Mouse (Mus musculus): ENCODE measurements around the gene Wnt7a.

Gene Wnt7a

DNA sequence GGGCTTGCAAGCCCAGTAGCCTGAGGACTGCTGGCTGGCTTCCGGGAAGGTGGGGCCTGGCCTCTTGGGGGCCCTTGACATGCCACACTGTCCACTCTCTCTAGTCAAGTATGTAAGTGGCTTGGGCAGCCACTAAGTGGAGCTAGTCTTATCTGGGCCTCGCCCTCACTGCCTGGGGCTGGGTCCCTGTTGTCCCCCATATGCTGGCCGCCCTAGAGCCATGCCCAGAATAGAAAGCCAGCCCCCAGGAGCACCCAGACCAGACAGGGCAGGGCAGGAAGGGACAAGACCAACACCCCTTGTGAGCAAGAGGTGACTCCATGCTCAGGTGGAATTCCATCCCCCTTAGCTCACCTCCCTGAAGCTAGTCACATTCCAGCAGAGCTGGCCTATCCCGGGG, 22.0 kb downstream of the Wnt7a start:
- DNase-seq (ENCODE audit: low spot score in 2 of 2) = no peak

DNA sequence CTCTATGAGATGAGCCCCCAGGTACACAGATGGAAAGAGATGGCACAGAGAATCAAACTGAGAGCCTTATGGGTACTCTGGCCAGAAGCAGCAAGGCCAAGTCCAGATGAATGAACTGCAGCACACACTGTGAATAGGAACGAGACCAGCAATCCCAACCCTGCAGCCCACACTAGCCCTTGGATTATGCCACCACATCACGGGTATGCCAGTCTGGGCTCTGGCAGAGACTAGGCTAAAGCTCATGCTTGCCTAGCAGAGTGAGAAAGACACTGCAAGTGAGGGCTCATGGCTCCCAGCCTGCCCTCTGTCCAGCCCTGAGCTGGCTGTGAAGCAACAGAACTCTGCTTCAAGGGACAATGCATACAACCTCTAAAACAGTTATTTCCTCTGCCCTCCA, 26.7 kb downstream of the Wnt7a start:
- DNase-seq (ENCODE audit: low spot score in 2 of 2) = no peak

DNA sequence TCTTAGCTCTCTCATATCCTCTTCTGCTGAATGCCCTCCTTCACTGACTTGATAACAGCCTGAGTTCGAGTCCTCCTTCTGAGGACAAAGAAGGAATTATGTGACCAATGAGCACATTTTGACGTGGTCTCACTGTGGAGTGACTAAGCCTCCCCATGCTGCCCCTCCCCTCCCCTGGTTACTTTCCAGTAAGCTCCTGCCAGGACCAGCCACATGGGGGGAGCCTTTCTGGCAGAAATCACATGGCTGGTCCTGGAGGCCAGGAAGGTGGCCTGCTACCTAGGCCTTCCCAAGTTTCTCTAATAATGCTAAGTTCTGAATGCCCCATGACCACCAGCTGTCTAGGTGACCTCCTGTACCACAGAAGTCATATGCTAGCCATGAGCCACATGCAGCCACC, 27.3 kb downstream of the Wnt7a start:
- DNase-seq (ENCODE audit: low spot score in 2 of 2) = no peak

DNA sequence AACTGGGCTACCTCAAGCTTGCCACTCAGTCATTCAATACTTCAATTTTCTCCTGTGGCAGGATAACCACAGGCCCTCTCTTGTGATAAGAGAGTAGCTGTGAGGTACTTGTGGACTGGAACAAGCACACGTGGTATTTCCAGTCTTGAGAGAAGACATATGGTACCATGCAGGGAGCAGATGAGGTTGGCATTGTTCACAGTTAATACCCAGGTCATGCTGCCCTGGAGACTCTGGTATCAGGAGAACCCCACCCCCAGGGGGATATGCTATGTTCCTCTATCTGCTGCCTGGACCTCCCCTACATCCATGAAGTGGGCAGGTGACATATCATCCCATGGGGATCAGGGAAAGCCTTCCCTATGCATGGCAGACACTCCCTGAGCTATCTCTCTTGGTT, 27.9 kb downstream of the Wnt7a start:
- no peak for DNase-seq (ENCODE audit: low spot score in 2 of 2)

DNA sequence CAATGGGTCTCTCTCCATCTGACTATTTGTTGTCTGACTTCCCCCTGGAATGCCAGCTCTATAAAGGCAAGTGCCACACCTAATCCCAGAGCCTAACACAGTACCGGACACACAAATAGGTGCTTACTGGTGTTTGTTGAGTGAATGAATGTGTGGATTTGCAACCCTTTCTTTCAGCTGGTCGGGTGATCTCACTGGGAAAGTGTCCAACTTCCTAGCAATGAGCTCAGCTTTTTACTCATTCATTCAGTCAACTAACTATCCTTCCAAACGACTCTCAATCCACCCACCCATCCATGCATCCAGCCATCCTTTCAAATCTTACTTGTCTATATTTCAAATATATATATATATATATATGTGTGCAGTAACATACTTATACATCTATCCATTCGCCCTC, 31.3 kb downstream of the Wnt7a start:
- no peak for DNase-seq (ENCODE audit: low spot score in 2 of 2)

DNA sequence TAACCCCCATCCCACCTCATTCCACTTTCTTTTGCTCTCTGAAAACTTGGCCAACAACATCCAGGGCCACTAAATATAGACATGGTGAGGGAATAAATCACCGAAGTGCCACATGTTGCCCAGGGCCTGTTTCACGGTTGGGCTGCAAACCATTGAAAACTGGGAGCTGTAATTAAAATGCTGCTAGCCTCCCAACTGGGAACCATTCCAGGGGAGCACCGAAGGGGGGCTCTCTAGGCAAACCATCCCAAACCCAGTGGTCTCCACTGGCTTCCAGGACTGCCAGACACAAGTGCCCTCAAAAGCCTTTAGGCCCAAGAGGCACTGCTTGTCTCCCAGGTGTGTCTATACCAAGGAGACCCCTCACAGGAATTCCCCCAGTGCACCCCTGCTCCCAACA, 31.9 kb downstream of the Wnt7a start:
- DNase-seq (ENCODE audit: low spot score in 2 of 2) = no peak

DNA sequence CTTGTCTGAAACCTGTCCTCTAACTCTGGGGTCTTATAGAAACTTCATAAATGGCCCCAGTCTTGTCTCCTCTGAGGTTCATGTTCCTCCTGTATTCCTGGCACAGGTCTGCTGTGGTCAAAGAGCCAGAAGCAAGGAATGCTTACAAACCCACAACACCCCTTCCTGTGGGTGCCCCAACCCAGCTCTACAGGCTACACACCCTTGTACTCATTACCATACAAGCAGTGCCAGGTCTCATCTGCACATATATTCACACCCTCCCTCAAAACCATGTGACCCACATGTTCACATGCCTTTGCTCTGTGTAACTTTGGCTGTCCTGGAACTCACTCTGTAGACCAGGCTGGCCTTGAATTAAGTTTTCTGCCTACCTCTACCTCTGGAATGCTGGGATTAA, 38.2 kb downstream of the Wnt7a start:
- no peak for DNase-seq (ENCODE audit: low spot score in 2 of 2)

DNA sequence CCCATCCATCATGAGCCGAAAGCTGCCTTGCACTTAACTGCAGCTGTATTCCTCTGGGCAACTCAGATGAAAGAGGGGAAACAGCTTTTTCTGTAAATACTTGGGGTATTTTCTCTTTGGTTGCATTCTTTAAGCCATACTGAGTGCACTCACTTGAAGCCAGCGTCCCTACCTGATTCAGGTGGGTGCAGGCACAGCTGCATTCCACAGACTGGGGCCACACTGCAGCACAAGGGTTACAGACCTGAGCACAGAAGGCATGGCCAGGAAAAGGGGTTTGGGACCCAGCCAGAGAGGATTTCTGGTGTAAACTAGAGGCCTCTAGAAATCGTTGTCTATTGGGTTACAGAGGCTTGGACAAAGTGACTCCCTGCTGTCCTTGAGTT, 38.6 kb downstream of the Wnt7a start:
- no peak for DNase-seq (ENCODE audit: low spot score in 2 of 2)

DNA sequence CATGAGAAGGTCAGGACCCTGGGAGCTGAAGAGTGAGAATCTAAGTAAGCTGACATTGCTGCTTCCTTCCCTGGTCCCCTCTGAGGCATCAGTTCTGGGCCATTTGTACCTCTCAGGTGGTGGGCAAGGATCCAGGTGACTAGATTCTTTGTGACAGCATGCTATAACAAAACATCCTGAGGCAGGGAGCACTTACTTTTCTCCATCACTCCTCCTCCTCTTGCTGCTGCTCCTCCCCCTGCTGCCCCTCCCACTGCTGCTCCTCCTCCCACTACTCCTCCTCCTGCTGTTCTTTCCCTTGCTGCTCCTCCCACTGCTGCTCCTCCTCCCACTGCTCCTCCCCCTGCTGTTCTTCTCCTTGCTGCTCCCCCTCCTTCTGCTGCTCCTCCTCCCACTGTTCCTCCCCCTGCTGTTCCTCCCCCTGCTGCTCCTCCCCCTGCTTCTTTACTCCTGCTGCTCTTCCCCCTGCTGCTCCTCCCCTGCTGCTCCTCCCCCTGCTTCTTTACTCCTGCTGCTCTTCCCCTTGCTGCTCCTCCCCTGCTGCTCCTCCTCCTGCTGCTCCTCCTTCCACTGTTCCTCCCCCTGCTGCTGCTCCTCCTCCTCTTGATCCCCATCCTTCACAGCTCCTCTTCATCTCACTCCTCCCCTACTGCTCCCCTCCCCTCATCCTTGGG, 39.1 kb downstream of the Wnt7a start:
- DNase-seq (ENCODE audit: low spot score in 2 of 2) = peak in 1 of 2 experiments; percentile 18

DNA sequence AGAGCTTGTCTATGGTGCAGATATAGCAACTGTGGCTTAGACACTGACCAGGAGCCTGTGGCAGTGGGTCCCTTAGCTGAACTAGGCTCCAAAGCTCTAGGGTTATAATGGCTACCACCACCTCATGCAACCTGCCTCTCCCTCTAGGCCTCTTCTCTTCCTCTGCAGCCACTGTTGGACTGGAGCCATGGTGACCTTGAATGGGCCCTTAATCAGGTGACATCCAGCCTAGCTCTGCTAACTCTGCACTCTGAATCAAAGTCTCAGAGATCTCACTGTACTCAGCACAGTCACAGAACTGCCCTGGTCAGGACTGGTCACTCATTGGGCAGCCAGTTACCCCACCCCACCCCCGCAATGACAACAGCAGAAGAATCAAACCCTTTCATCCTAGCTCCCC, 44.4 kb downstream of the Wnt7a start:
- DNase-seq (ENCODE audit: low spot score in 2 of 2) = no peak

DNA sequence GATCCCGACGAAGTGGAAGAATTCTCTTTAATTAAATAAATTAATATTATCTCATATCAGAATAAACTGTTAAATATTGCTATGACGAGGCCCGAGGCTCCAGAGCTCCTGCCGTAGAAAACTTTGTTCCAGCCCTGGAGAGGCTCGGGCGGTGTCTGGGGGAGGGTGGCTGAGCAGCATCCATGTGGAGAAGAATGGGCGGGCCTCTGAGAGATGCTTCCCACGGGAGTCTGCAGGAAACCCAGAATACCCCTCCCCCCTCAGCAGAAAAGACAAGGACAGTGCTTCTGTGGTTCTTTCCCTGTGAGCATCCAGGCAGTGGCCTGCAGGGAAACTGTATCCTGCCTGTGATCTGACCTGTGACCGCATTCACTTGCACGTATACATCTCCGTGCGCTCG, 45.7 kb downstream of the Wnt7a start:
- no peak for DNase-seq (ENCODE audit: low spot score in 2 of 2)

DNA sequence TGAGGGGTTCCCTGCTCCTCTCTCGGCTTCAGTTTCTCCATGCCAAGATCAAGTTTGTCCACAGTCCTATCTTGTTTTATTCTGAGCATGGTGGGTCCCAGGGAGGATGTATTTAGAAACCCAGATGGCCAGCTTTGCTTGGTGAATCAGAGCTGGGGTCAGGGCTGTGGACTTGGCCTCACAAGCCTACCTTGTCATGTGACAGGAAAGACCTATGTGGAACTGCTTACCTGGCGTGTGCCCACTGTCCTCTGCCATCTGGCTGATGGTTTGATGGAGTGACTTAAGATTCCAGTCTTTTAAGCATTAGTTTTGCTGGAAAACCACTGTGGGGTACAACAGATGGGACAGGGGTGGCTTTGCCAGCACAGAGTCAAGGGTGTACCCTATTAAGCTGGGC, 48.4 kb downstream of the Wnt7a start:
- no peak for DNase-seq (ENCODE audit: low spot score in 2 of 2)

DNA sequence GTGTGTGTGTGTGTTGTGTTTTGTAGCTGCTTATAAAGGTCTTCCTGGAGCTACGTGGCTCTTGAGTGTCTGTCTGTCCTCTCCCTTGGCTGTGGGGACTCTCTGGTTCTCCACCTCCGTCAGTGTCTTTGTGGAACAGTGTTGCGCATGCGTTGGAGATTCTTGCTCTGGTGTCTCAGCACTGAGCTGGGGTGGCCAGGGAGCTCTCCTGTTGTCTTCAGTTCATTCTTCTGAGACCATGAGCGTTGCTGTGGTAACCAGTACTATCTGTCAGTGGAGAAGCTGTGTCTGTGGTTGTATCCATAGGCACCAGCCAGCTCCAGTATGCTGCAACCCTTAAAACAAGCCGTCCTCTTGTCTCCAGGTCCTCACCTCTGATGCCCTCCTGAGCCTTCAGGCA, 50.2 kb downstream of the Wnt7a start:
- no peak for DNase-seq (ENCODE audit: low spot score in 2 of 2)

DNA sequence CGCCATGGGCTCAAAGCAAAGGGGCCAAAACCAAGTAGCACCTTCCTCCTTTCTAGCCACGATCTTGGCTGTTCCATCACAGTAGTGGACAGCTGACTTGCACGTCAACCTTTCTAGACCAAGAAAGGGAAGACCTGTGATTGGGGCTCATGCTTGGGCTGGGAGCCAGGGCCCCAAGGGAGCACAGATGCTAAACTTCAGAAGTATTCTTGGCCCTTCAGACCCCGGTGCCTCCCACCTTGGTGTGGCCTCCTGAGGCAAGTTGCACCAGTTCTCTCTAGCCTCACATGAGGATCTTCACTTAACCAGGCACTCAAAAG, 50.8 kb downstream of the Wnt7a start:
- DNase-seq (ENCODE audit: low spot score in 2 of 2) = no peak

DNA sequence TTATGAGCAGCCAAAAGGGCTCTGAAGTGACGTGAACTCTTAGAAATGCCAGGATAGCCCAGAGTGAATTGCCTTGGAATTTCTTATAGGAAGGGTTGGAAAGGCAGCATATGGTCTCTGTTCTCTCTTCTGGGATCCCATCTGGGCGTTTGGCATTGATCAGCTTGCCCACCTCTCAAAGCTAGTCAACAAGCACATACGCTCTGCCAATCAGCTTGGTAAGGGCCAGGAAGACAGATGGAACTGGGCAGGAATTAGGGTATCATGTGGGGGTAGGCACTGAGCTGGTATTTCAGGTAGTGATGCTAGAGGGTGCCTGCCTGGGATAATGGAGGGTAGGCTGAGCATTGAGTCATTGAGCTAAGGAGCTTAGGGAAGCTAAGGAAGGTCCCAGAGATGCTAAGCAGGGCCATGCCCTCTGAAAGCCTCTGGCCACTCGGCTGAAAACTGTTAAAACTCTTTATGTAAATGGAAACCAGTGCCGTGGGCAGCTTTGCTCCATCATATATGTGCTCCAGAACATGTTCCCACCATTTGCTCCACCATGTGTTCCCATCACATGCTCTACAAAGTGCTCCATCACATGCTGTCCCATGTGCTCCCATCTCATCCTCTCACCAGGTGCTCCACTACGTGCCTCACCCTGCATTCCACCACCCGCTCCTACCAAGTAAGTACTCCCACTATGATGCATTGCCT, 51.3 kb downstream of the Wnt7a start:
- peak in 1 of 2 experiments; percentile 38 for DNase-seq (ENCODE audit: low spot score in 2 of 2)

DNA sequence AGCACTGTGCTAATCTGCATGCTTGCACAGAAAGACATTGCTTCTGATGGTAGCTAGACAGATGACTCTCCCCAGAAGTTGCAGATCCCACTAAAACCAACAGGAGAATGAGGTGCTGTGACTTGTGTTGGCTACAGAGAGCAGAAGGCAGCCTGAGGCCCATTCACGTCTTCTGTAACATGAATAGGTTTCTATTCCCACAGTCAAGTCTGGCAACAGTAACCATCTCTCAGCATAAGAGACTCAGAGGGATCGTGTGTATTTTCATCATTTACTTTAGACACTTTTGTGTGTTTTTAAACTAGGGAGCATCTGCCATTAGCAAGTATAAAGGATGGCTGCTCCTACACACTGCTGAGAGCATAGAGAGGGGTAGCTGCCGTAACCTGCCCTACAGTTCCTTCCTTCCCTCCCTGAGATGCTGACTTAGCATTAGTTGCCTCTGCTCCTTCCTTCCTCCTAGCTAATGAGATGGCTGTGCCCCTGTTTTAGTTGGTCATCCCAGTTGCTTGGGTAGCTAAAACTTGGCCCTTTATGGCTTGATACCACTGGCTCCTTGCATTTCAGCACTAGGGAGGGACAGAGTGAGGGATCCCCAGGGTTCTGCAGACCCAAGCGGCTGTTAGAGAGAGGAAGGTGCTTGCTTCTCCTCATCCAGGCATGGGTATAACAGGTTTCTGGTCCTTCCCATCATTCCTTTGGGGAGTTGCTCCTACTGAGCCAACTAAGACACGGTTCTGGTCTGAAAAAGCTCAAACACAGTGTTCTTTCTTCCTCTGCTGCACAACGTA, 52.1 kb downstream of the Wnt7a start:
- DNase-seq (ENCODE audit: low spot score in 2 of 2) = no peak

DNA sequence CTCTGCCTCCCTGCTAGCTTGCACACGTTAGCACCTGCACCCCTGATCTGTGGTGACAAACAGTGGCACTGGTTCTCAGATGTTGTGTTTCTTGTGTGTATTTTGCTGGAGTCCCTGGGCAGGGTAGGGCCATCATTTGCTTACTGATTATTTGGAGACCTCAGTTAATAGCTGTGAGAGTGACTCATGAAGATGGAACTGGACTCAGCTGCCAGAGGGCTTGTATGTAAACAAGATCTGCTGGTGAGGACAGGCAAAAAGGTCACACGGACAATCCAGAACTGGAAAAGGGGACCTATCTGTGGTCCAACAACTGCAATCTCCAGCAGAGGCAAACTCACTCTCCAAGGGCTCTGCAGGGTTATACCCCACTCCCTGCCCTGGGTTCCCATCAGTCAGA, 52.8 kb downstream of the Wnt7a start:
- no peak for DNase-seq (ENCODE audit: low spot score in 2 of 2)

DNA sequence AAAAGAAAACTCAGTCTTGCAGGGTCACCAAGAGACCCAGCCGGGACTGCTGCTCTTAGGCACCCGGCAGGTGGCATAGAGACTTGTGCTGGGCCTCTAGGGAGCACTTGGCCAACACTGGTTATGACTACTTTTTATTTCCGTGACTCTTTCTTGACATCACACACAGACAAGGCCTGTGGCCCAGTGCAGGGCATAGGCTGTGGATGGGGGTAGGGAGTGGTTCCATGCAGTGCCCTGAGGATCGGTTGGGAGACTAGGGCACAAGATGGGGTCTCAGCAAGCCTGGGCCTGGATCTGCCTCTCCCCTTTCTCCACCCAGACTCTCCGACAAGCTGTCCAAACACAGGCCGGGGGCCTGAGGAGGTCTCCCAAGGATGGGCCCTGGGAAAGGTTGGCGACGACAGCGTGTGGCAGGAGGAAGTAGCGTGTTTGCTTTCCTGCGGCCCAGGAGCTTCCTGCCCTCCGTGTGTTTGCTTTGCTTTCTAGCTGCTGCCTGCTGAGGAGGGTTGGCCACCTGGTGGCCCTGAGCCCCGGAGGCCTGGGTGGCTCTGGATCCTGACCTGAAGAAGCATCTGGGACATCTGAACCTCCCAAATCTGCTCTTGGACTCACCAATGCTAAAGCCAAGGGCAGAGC, 53.8 kb downstream of the Wnt7a start:
- no peak for DNase-seq (ENCODE audit: low spot score in 2 of 2)

DNA sequence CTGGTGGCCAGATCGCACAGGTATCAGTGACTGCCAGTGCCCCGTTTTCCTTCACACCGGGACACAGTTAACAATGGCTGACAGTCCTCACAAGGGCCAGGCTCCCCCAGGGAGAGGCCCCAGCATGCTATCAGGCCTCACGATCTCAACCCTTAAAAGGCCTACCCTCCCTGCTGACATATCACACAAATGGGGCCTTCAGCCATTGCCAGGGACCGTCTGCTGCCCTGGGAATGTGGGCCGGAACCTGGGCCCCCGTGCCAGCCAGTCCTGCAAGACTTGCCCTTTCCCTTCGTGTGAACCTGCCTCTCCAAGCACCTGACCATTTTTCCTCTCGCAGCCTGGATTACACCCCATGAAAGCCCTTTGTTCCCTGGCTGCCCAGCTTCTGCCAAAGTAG, 61.5 kb downstream of the Wnt7a start:
- no peak for DNase-seq (ENCODE audit: low spot score in 2 of 2)

DNA sequence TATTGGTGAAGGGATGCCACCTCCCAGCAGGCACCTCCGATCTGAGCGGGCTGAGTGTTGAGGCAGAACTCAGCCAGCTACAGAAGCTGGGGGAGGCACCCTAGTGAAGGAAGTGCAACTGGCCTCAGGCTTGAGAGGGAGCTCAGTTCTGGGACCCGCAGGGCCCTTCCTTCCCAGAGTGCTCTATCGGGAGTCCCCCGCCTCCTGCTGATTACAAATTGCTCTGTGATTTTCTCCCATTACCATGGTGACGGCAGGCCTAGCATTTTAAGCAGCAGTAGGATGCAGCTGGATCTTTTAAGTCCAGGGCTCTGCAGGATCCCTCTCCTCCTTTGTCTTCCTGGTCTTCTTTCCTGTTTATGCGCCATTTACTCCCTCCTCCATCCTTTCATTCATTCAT, 63.4 kb downstream of the Wnt7a start:
- peak in 1 of 2 experiments; percentile 33 for DNase-seq (ENCODE audit: low spot score in 2 of 2)

DNA sequence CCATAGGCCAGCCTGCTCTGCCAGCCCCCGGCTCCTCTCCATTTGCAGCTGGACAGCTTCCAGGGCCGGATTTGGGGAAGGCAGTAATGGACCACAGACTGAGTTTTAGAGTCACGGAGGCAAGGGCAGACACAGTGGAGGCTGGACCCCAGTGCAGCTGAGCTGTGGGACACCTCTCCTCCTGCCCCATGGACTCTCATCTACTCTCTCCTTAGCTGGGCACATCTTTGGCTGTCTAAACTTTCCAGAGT, 64.3 kb downstream of the Wnt7a start:
- DNase-seq (ENCODE audit: low spot score in 2 of 2) = no peak

DNA sequence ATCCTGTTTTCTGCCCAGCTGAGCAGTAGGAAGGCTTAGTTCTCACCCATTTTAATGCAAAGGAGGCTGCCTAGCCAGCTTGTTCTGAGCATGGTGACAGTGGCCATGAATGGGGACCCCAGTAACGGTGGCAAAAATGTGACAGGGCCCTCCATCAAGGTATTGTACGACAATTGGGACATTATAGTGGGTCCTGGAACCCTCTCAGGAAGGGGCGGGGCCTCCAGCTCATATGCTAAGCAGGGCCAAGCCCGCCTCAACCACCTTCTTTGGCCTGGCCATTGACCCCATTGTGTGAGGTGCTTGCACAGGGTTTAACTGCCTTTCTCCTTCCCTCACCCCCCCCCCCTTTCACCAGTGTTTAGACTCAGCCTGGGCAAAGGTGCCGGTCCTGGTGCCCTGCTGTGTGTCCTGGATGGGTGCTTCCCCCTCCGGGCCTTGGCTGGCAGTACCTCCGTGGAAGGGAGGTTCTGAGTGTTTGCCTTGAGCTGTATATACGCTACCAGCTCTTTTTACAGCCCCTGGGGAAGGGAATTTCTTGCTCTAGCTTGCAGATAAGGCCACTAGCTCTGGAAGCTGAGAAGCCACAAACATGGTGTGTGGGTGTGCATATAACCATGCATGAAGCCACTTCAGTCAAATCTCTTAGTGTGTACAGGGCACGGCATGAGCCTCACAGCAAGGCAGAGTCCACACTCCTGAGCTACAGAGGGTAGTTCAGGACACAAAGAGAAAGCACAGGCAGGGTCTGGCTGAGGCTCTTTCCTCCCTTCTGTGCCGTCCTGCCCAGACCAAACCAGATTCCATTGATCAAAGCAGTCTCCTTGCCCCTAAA, 64.9 kb downstream of the Wnt7a start:
- peak in 1 of 2 experiments; percentile 50 for DNase-seq (ENCODE audit: low spot score in 2 of 2)
